Mouse (Mus musculus) heart, postnatal 0 days (tissue): ENCODE data around the gene Layn.

ENCODE experiments used
- CTCF ChIP-seq: IDR thresholded peaks from 2 replicates; pipeline ENCODE4 v1.5.1; 2016; ENCODE audit warnings: antibody characterized with exemption, control low read depth, low read depth
- EP300 ChIP-seq: IDR thresholded peaks from 2 replicates; pipeline ENCODE4 v1.6.1; 2016; ENCODE audit warnings: antibody characterized with exemption, low read depth

- TF ChIP-seq CTCF: no peak
- TF ChIP-seq EP300: no peak
Observed at GRCm38 (mm10) chr9:51068202-51068601, 8.7 kb downstream of the Layn start.
